Comparison of ENCODE assay signal across 21 mouse cellular contexts in genomic region chr11:111828455-111828854, GRCm38 (mm10).
"Had no signal": no experiment of that assay in that cellular context is flagged by ENCODE, and none has a peak within 500 bp of the region (broad histone marks: within the 10 kb centered on the region; RNA-seq: fewer than 3 reads in every experiment).

No protein-coding gene starts in this region.

- ATAC-seq: liver, postnatal 0 days; lung, postnatal 0 days; midbrain, embryonic 15.5 days had no signal

- H3K27me3 ChIP-seq: midbrain, embryonic 15.5 days; stomach, embryonic 15.5 days had no signal

- H3K4me2 ChIP-seq: liver, embryonic 11.5 days; lung, embryonic 14.5 days; midbrain, embryonic 12.5 days; midbrain, embryonic 15.5 days; neural tube, embryonic 12.5 days; neural tube, embryonic 15.5 days; stomach, embryonic 15.5 days had no signal

- H3K4me1 ChIP-seq: midbrain, embryonic 12.5 days; midbrain, embryonic 15.5 days; neural tube, embryonic 12.5 days; neural tube, embryonic 15.5 days; stomach, embryonic 15.5 days had no signal

- H3K27ac ChIP-seq: liver, embryonic 14.5 days; macrophage; midbrain, embryonic 12.5 days; midbrain, embryonic 15.5 days; neural tube, embryonic 12.5 days; neural tube, embryonic 15.5 days; stomach, embryonic 15.5 days had no signal

- H3K36me3 ChIP-seq: midbrain, embryonic 12.5 days; midbrain, embryonic 15.5 days; neural tube, embryonic 12.5 days; neural tube, embryonic 15.5 days; stomach, embryonic 15.5 days had no signal

- DNase-seq: kidney, adult 18-20 months; kidney, adult 9 months; kidney, postnatal 10 days; kidney, postnatal 36 days; left cerebral cortex, postnatal 4 days; liver, postnatal 0 days; lung, embryonic 14.5 days; right cerebral cortex, adult 18-20 months; right cerebral cortex, postnatal 25 days; spleen, adult 18-20 months; thymus, adult 18-20 months; thymus, postnatal 36 days had no signal

- H3K9me3 ChIP-seq: midbrain, embryonic 12.5 days; midbrain, embryonic 15.5 days; neural tube, embryonic 12.5 days; neural tube, embryonic 15.5 days; stomach, embryonic 15.5 days had no signal

- H3K4me3 ChIP-seq: midbrain, embryonic 12.5 days; midbrain, embryonic 15.5 days; neural tube, embryonic 12.5 days; neural tube, embryonic 15.5 days; stomach, embryonic 15.5 days had no signal

- H3K9ac ChIP-seq: liver, embryonic 14.5 days; liver, postnatal 0 days; lung, embryonic 14.5 days; midbrain, embryonic 12.5 days; midbrain, embryonic 15.5 days; neural tube, embryonic 12.5 days; neural tube, embryonic 15.5 days; stomach, embryonic 15.5 days had no signal
